Mouse (Mus musculus) liver, postnatal 0 days (tissue): ENCODE results near the gene Ssr3. TPM values are rescaled to one million over a fixed set of nuclear protein-coding genes. Genes with fewer than 3 reads are reported as not detected.

Experiments used
- ATAC-seq: fragments of 200-750 bp; cut with Nextera tagmentation; 2 replicates; pipeline ENCODE4 v1.8.0; 2017; ENCODE audit warnings: mild to moderate bottlenecking, moderate library complexity
- DNase-seq: peaks from one replicate; pipeline ENCODE4 v3.0.0-alpha.2; 2016
- H3K27ac ChIP-seq: fragments of 300-500 bp; sonication (generic); 2 replicates; pipeline ENCODE4 v1.5.1; 2014; ENCODE audit warnings: antibody characterized with exemption, moderate library complexity, mild to moderate bottlenecking, low read depth
- H3K27me3 ChIP-seq: fragments of 300-500 bp; sonication (generic); 2 replicates; pipeline ENCODE4 v1.6.1; 2014; ENCODE audit warnings: low read length, control low read depth, mixed read lengths; ENCODE audit not compliant: insufficient read depth
- H3K36me3 ChIP-seq: fragments of 300-500 bp; sonication (generic); replicated peaks from 2 replicates; pipeline ENCODE4 v1.6.1; 2014; ENCODE audit warnings: mild to moderate bottlenecking, control low read depth, low read length, moderate library complexity, mixed read lengths; ENCODE audit not compliant: insufficient read depth
- H3K4me1 ChIP-seq: fragments of 300-500 bp; sonication (generic); 2 replicates; pipeline ENCODE4 v1.6.1; 2014; ENCODE audit warnings: antibody characterized with exemption, mild to moderate bottlenecking, control low read depth; ENCODE audit not compliant: insufficient read depth
- H3K4me2 ChIP-seq: fragments of 300-500 bp; sonication (generic); 2 replicates; pipeline ENCODE4 v1.6.1; 2014; ENCODE audit warnings: low read depth, mild to moderate bottlenecking, low read length, moderate library complexity, mixed read lengths
- H3K4me3 ChIP-seq: fragments of 300-500 bp; sonication (generic); 2 replicates; pipeline ENCODE4 v1.5.1; 2014; ENCODE audit warnings: low read depth, low read length
- H3K9ac ChIP-seq: fragments of 300-500 bp; sonication (generic); replicated peaks from 2 replicates; pipeline ENCODE4 v1.6.1; 2014; ENCODE audit warnings: mild to moderate bottlenecking, moderate library complexity
- H3K9me3 ChIP-seq: fragments of 300-500 bp; sonication (generic); 2 replicates; pipeline ENCODE4 v1.6.1; 2016; ENCODE audit warnings: mild to moderate bottlenecking, control low read depth, low read length, mixed read lengths
- CTCF ChIP-seq: sonication (generic); IDR thresholded peaks from 2 replicates; pipeline ENCODE4 v1.5.1; 2016; ENCODE audit warnings: antibody characterized with exemption, low read depth
- EP300 ChIP-seq: IDR thresholded peaks from 2 replicates; pipeline ENCODE4 v1.6.1; 2016; ENCODE audit warnings: antibody characterized with exemption, low read depth, mild to moderate bottlenecking
- WGBS: fragments of 180-500 bp; shearing (Covaris S2); extraction: QIAGEN DNeasy Blood & Tissue Kit; methylation state at CpG from one replicate; pipeline ENCODE4 v1.1.7; 2014; ENCODE audit not compliant: insufficient replicate concordance; 5-methylcytosine and 5-hydroxymethylcytosine counted together
- polyA plus RNA-seq: library from polyadenylated mRNA; unstranded; fragments of >200 nt; fragmentation: Nextera tagmentation; extraction: Ambion mirVana; gene quantifications from 2 replicates; pipeline ENCODE4 v1.2.1, GENCODE M21; 2015

The Ssr3 gene
- polyA plus RNA-seq, 1 experiment from 2014 or later, result 89.5 TPM

- no peak for DNase-seq
- no peak for ATAC-seq
- H3K4me1 ChIP-seq, result no peaks in the 10 kb centered on the region
These were observed 52.1 kb downstream of the Ssr3 start for GRCm38 (mm10) chr3:65340173-65340951.

GRCm38 (mm10) chr3:65337835-65338464 is 54.5 kb downstream of the Ssr3 start:
- no peaks in the 10 kb centered on the region for H3K36me3 ChIP-seq
- H3K9me3 ChIP-seq, result no peaks in the 10 kb centered on the region
- H3K9ac ChIP-seq, result no peak overlapping the region
- no peak overlapping the region for H3K4me3 ChIP-seq
- 77% methylated on average over 10 of the region's 10 CpGs for WGBS
- H3K27ac ChIP-seq, result no peak overlapping the region
- no peak for DNase-seq
- TF ChIP-seq CTCF (no peak), EP300 (no peak)
- H3K4me1 ChIP-seq, result no peaks in the 10 kb centered on the region
- H3K27me3 ChIP-seq, result no peaks in the 10 kb centered on the region
- H3K4me2 ChIP-seq, result no peak overlapping the region
- no peak for ATAC-seq

More at GRCm38 (mm10) chr3:65340173-65340951, 52.1 kb downstream of the Ssr3 start:
- no peaks in the 10 kb centered on the region for H3K27me3 ChIP-seq
- no peaks in the 10 kb centered on the region for H3K9me3 ChIP-seq
- no peak overlapping the region for H3K4me2 ChIP-seq
- H3K27ac ChIP-seq, result no peak overlapping the region
- TF ChIP-seq CTCF (no peak), EP300 (no peak)
- no peaks in the 10 kb centered on the region for H3K36me3 ChIP-seq
- 78% methylated on average over 5 of the region's 5 CpGs for WGBS
- no peak overlapping the region for H3K9ac ChIP-seq
- H3K4me3 ChIP-seq, result no peak overlapping the region

Other genes starting within 250 kb of the Ssr3 start
- 7.4 and 7.5 TPM in 2 replicates for gene Tiparp, start 135.8 kb upstream of the Ssr3 start, polyA plus RNA-seq